Mouse (Mus musculus) thymus, postnatal 4 days (tissue): ENCODE results near the gene 4933425L06Rik.

ENCODE experiments used
- DNase-seq: peaks from one replicate; pipeline ENCODE4 v3.0.0; 2021

Gene 4933425L06Rik

DNA sequence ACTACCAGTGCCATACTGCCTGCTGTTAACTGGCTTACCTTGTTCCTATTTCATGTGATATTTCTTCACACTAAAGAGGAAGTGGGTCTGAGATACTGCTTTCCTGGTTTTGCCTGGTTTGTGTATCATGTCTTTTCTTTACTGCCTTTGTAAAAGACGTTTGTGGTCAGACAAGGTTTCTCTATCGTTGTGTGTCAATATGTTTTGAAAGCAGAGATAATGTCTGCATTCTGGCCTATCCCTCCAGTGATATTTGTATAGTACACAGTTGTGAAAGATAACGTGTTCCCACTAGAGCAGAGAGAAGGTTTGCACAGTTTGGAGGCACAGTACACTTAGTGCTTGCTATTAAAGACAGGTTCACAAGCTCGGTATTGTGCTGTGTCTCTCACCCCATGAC is 58.0 kb downstream of the 4933425L06Rik start:
- no peak for DNase-seq

DNA sequence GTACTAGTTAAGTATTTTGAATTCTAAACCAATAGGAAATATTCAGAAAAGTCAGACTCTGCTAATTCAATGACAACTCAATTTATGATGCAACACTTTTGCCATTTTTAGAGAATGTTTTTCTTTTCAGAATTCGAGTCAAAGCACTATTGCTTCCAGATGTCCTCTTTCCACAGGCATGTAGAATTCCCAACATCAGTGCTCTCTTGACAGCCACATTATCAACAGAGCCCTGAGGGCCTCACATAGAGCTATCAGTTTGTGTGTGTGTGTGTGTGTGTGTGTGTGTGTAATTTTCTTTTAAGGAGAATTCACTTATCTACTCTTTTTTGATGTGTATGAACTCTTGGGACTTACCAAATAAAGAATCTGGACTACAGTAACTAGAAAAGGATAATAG is 64.9 kb downstream of the 4933425L06Rik start:
- no peak for DNase-seq

DNA sequence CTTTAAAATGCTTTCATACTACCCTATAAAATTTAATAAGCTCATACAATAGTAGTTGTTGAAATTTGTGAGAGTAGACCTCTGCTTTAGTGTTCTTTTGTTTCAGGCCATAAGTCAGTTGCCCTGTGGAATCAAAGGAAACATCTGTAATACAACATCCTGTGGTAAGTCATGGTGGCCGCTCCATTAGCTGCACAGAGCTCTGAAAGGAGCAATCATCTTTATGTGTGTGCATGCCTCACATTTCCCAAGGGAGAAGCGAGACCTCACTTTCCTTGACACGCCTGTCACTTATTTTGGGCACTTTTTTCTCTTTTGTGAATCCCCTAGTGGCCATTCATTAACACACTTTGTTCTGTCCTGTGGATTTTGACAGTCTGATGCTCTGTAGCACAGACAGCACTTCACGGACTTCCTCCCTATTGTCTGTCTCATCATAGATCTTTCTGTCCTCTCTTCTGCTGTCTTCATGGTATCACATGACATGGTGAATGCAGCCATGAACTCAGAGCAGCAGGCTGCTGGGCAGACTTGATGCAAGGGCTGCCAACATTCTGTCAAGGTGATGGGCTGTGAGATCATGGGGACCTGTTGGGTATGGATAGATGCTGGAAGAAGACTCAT is 66.0 kb downstream of the 4933425L06Rik start:
- no peak for DNase-seq

DNA sequence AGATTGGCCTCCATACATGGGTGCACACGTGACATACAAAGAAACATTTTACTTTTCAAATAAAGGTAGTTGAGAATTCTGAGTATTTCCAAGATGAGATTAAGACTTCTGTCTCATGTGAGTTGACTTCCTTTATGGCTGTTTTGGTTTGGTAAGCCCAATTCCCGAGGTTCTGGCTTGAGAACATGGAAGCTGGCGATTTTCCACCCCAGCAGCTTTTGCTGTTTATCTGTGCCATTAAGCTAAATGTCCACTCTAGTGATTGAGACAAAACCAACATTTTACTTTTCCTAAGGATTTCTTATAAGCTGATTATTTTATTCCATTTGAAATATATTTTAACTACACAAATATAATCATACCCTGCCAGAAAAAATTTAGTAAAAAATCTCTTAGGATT is 68.1 kb downstream of the 4933425L06Rik start:
- DNase-seq: no peak

DNA sequence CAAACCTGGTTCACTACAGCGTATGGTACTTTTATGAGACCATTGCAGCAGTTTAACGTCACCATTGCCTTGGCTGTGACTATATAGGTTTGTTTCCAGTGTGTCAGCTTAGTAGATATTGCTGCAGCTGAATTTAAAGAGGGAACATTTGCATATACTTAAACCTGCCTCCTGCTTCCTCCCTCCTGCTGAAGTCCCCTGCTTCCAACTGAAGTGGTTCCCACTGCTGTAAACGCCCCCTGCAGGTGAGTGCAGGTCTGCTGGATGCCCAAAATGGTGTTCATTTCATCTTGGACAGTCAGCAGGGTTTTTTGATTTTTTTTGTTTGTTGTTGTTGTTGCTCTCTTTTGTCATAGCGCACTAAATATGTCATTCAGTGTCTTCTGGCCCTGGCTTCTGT is 72.0 kb downstream of the 4933425L06Rik start:
- DNase-seq: peak; percentile 77

DNA sequence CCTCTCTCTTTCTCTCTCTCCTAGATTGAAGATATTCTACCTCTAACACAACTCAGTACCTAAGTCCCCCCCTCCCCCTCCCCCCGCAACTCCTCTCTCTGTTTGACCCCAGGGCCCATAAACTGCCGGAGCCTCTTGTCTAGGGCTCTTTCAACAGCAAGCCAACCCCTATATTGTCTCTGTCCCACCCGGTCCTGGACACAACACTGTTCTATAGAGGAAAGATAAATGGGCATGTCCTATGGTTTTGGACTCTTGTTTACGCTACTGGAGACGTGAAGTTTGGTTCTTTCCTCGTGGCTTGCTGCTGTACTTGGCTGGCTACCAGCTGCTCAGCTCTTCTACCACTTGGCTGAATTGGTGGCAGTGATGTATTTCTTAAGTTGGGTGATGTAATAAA is 83.5 kb downstream of the 4933425L06Rik start:
- no peak for DNase-seq
